Mouse (Mus musculus): ENCODE results near the gene Sh3gl2. TPM values are rescaled to one million over a fixed set of nuclear protein-coding genes. Genes with fewer than 3 reads are reported as not detected.
A peak's percentile ranks its signal among the peaks of the same experiment; 100 is the strongest.

Sh3gl2 gene
- polyA plus RNA-seq, 1 experiment from 2014 or later: 22.4 TPM

GRCm38 (mm10) chr4:85402823-85403222 is 197.9 kb downstream of the Sh3gl2 start:
- Histone ChIP-seq H3K4me2 (replicated peaks) (no peak overlapping the region), H3K9ac (no peak overlapping the region), H3K27ac (no peak overlapping the region), H3K4me3 (no peak overlapping the region), H3K27me3 (no peaks in the 10 kb centered on the region), H3K9me3 (replicated peaks) (no peaks in the 10 kb centered on the region), H3K4me1 (no peaks in the 10 kb centered on the region), H3K36me3 (no peaks in the 10 kb centered on the region)
- 43% methylated on average over 4 of the region's 4 CpGs for WGBS
- ATAC-seq (ENCODE audit: low FRiP score): no peak

DNA sequence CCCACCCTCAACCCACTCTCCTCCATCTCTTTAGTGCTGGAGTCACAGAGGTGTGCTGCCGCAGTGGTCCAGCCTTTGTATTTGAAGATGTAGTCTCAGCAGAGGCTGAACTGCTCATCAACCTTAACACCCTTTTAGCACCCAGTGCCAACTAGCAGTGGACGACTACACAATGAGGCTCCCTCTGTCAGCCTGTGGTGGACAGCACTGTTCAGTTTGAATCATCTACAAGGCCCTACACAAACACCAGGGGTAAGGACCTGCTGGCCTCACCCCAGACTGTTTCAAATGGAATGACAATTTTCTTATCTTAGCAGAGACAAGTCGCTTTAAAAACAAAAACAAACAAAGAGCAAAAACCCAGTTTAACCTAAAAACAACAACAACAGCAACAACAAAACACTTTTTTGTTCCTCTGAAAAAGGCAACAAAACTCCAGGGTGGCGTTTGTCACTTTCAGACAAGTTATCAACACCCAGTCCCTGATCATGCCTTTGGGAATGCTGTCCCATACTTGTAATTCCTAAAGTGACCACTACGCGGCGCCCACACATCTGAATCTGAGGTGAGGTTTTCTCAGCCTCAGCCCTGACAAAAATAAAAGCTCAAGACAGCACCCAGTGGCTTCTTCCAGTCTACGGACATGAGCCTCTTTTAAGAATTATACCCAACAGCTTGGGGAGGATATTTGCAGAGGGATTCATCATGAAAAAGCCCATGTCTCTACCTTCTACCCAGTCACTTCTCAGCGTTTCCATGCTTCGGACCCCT is 199.7 kb downstream of the Sh3gl2 start:
- no peak overlapping the region for H3K4me3 ChIP-seq
- no peaks in the 10 kb centered on the region for H3K9me3 ChIP-seq (replicated peaks)
- no peaks in the 10 kb centered on the region for H3K27me3 ChIP-seq
- no peak overlapping the region for H3K4me2 ChIP-seq (replicated peaks)
- no peaks in the 10 kb centered on the region for H3K36me3 ChIP-seq
- WGBS: 47% methylated on average over 10 of the region's 10 CpGs
- no peaks in the 10 kb centered on the region for H3K4me1 ChIP-seq
- peak; percentile 46; the same call in 1 of the 2 replicates for ATAC-seq (ENCODE audit: low FRiP score)
- no peak overlapping the region for H3K9ac ChIP-seq
- H3K27ac ChIP-seq: no peak overlapping the region

GRCm38 (mm10) chr4:85405276-85405675 is 200.3 kb downstream of the Sh3gl2 start:
- no peak overlapping the region for H3K4me2 ChIP-seq (replicated peaks)
- no peaks in the 10 kb centered on the region for H3K4me1 ChIP-seq
- no peaks in the 10 kb centered on the region for H3K36me3 ChIP-seq
- peak; percentile 38; the same call in 1 of the 2 replicates for ATAC-seq (ENCODE audit: low FRiP score)
- H3K27me3 ChIP-seq: no peaks in the 10 kb centered on the region
- WGBS: 79% methylated on average over 7 of the region's 7 CpGs
- H3K4me3 ChIP-seq: no peak overlapping the region
- no peaks in the 10 kb centered on the region for H3K9me3 ChIP-seq (replicated peaks)
- no peak overlapping the region for H3K27ac ChIP-seq
- no peak overlapping the region for H3K9ac ChIP-seq

DNA sequence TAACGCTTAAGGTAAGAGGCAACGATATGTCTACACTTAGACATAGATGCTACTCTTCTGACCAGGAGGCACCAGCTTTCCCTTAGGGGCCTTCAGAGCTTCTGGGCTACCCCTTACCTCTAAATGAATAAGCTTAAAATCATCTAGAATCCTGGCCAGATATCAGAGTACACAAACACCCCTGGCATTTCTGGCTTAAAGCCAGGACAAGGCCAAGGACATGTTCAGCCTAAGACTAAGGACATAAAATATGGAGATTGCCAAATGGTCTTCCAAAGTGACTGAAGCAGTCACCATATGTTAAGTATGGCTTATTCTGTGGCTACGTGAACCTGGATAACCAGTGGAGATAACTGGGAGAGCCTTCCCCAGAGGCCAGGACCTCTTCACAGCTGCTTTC is 211.5 kb downstream of the Sh3gl2 start:
- no peak overlapping the region for H3K4me2 ChIP-seq (replicated peaks)
- no peaks in the 10 kb centered on the region for H3K9me3 ChIP-seq (replicated peaks)
- ATAC-seq (ENCODE audit: low FRiP score): no peak
- 97% methylated on average over 3 of the region's 3 CpGs for WGBS
- no peak overlapping the region for H3K9ac ChIP-seq
- no peaks in the 10 kb centered on the region for H3K4me1 ChIP-seq
- H3K27me3 ChIP-seq: no peaks in the 10 kb centered on the region
- no peaks in the 10 kb centered on the region for H3K36me3 ChIP-seq
- no peak overlapping the region for H3K4me3 ChIP-seq
- no peak overlapping the region for H3K27ac ChIP-seq

DNA sequence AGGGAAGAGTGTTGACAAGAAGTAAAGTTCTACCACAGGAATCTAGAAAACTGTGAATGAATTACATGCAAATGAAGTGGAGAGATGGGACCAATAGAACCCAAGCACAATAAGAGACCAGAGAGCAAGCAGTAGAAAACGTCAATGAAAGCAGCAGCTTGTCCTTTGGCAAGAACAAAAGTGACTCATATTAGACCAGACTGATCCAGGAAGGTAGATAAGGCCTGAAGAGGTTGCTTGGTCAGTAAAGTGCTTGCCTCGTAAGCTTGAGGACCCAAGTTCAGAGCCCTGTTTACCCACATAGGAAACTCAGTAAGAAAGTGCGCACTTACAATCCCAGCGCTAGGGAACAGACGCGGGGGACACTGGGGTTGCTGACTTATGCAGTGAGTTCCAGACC is 215.5 kb downstream of the Sh3gl2 start:
- Histone ChIP-seq H3K4me1 (no peaks in the 10 kb centered on the region), H3K36me3 (no peaks in the 10 kb centered on the region), H3K27ac (no peak overlapping the region), H3K4me3 (no peak overlapping the region), H3K9ac (no peak overlapping the region), H3K27me3 (no peaks in the 10 kb centered on the region), H3K9me3 (replicated peaks) (no peaks in the 10 kb centered on the region), H3K4me2 (replicated peaks) (no peak overlapping the region)
- no peak for ATAC-seq (ENCODE audit: low FRiP score)
- WGBS: 82% methylated on average over 6 of the region's 6 CpGs

DNA sequence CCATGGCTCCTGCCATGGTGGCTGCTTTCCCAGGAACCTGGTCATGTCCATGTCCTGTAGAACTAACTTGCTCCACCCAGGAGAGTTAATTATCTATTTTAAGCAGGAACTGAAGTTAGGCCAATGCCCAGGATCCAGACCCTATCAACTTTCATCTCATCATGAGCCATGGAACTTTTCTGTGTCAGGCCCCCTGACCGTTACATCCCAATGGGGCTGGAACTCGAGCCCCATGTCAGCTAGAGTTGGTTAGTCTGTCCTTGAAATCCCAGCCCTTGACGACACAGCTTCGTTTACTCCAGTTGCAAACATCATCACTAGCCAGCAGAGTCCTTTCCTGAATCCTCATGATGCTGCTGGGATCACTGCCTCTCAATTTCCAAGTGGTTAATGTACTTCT is 221.3 kb downstream of the Sh3gl2 start:
- Histone ChIP-seq H3K4me1 (no peaks in the 10 kb centered on the region), H3K4me2 (replicated peaks) (no peak overlapping the region), H3K9ac (no peak overlapping the region), H3K4me3 (no peak overlapping the region), H3K9me3 (replicated peaks) (no peaks in the 10 kb centered on the region), H3K27ac (no peak overlapping the region), H3K36me3 (no peaks in the 10 kb centered on the region), H3K27me3 (no peaks in the 10 kb centered on the region)
- WGBS: 83% methylated on average over 4 of the region's 4 CpGs
- no peak for ATAC-seq (ENCODE audit: low FRiP score)

DNA sequence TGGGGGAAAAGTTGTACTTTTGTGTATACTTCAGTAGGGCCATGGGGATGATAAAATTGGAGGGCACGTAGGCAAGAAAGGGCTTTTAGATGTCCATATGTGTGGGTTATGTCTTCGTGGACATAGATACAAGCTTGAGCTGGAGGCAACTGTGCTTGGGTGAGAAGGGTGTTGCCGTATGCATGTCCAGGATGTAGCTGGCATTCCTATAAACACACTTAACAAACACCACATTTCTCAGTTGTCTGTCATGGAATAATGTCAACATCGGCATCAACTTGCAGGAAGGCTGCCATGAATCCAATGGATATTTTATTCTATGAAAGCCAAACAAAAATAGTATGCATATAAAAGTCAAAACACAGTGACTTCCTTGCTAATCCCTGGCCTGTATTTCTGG is 227.9 kb downstream of the Sh3gl2 start:
- ATAC-seq (ENCODE audit: low FRiP score): no peak
- Histone ChIP-seq H3K36me3 (no peaks in the 10 kb centered on the region), H3K27ac (no peak overlapping the region), H3K4me3 (no peak overlapping the region), H3K9ac (no peak overlapping the region), H3K27me3 (no peaks in the 10 kb centered on the region), H3K9me3 (replicated peaks) (no peaks in the 10 kb centered on the region), H3K4me2 (replicated peaks) (no peak overlapping the region), H3K4me1 (no peaks in the 10 kb centered on the region)
- 88% methylated on average over 4 of the region's 4 CpGs for WGBS

DNA sequence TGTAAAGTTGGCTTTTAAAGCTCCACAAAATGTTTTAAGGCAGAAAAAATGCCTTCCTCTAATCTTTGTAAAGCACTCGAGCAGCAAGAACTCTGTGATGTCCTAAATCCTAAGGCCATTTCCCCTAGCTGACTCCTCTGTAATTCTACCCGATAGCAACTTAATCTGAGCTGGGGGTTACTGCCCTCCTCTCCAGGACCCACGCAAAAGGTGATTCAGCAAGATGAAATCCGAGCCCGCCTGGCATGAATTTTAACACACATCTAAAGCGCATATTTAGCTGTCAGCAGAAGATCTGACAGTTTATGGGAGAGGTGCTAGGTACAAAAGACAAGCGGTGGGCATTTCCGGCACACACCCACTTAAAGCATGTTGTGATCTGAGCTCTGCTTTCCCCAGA is 229.8 kb downstream of the Sh3gl2 start:
- Histone ChIP-seq H3K9me3 (replicated peaks) (no peaks in the 10 kb centered on the region), H3K9ac (no peak overlapping the region), H3K27ac (no peak overlapping the region), H3K36me3 (no peaks in the 10 kb centered on the region), H3K27me3 (no peaks in the 10 kb centered on the region), H3K4me1 (no peaks in the 10 kb centered on the region), H3K4me3 (no peak overlapping the region), H3K4me2 (replicated peaks) (no peak overlapping the region)
- no peak for ATAC-seq (ENCODE audit: low FRiP score)
- WGBS: 68% methylated on average over 8 of the region's 8 CpGs

- no peaks in the 10 kb centered on the region for H3K27me3 ChIP-seq
- 72% methylated on average over 3 of the region's 3 CpGs for WGBS
- H3K36me3 ChIP-seq: no peaks in the 10 kb centered on the region
- H3K4me2 ChIP-seq (replicated peaks): no peak overlapping the region
- ATAC-seq (ENCODE audit: low FRiP score): no peak
- no peaks in the 10 kb centered on the region for H3K4me1 ChIP-seq
- H3K27ac ChIP-seq: no peak overlapping the region
- H3K9me3 ChIP-seq (replicated peaks): no peaks in the 10 kb centered on the region
- H3K9ac ChIP-seq: no peak overlapping the region
- no peak overlapping the region for H3K4me3 ChIP-seq
These were observed 233.9 kb downstream of the Sh3gl2 start for GRCm38 (mm10) chr4:85438813-85439212.

- Histone ChIP-seq H3K27ac (no peak overlapping the region), H3K9me3 (replicated peaks) (no peaks in the 10 kb centered on the region), H3K4me3 (no peak overlapping the region), H3K36me3 (no peaks in the 10 kb centered on the region), H3K4me1 (peaks cover 4% of the 10 kb centered on the region; the same call in 1 of the 2 replicates), H3K4me2 (replicated peaks) (no peak overlapping the region), H3K27me3 (no peaks in the 10 kb centered on the region), H3K9ac (no peak overlapping the region)
- WGBS: 93% methylated on average over 6 of the region's 6 CpGs
- ATAC-seq (ENCODE audit: low FRiP score): no peak
These were observed 278.7 kb downstream of the Sh3gl2 start for GRCm38 (mm10) chr4:85483586-85483985.

DNA sequence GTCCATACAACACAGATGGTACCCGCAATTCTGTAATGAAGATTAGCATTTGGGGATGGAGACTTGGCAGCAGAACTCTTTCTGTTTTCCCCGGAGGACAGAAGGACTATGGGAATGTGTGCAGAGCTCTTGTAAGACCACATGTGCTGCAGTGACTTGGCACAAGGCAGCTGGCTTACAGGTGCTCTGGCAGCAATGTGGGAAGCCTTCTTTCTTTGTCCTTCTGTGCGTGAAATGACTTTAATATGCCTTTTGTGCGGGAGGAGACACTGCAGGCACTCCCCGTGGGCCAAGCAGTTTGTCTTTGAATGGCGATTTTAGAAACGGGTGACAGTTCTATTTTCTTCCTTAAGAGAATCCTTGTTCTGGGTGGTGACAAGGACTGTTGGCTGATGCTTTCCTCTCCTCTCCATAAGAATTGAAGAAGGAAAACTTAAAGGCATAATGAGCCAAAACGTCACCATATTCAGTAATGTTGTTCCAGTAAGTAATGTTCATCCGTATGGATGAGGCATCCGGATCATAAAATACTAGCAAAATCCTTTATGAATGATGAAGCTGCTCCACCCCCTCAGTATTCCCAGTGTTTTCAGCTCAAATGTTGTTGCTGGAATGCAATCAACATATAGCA is 281.5 kb downstream of the Sh3gl2 start:
- Histone ChIP-seq H3K36me3 (no peaks in the 10 kb centered on the region), H3K27me3 (no peaks in the 10 kb centered on the region), H3K4me1 (peaks cover 4% of the 10 kb centered on the region; the same call in 1 of the 2 replicates), H3K4me3 (no peak overlapping the region), H3K27ac (no peak overlapping the region), H3K9me3 (replicated peaks) (no peaks in the 10 kb centered on the region), H3K4me2 (replicated peaks) (no peak overlapping the region), H3K9ac (no peak overlapping the region)
- WGBS: 48% methylated on average over 10 of the region's 10 CpGs
- no peak for ATAC-seq (ENCODE audit: low FRiP score)

GRCm38 (mm10) chr4:85505718-85506117 is 300.8 kb downstream of the Sh3gl2 start:
- Histone ChIP-seq H3K36me3 (no peaks in the 10 kb centered on the region), H3K4me3 (no peak overlapping the region), H3K9me3 (replicated peaks) (no peaks in the 10 kb centered on the region), H3K4me1 (no peaks in the 10 kb centered on the region), H3K4me2 (replicated peaks) (no peak overlapping the region), H3K9ac (no peak overlapping the region), H3K27me3 (no peaks in the 10 kb centered on the region), H3K27ac (no peak overlapping the region)
- 74% methylated on average over 3 of the region's 3 CpGs for WGBS
- no peak for ATAC-seq (ENCODE audit: low FRiP score)

- WGBS: 68% methylated on average over 2 of the region's 2 CpGs
- Histone ChIP-seq H3K9me3 (replicated peaks) (no peaks in the 10 kb centered on the region), H3K4me3 (no peak overlapping the region), H3K4me2 (replicated peaks) (no peak overlapping the region), H3K9ac (no peak overlapping the region), H3K36me3 (no peaks in the 10 kb centered on the region), H3K27me3 (0 out of 2 replicates have a peak, but pooled peaks cover 6% of the 10 kb centered on the region), H3K27ac (no peak overlapping the region), H3K4me1 (no peaks in the 10 kb centered on the region)
- no peak for ATAC-seq (ENCODE audit: low FRiP score)
These were observed 302.1 kb downstream of the Sh3gl2 start for GRCm38 (mm10) chr4:85506976-85507375.
